22 mouse cellular contexts compared by ENCODE assay signal in the genomic region with DNA sequence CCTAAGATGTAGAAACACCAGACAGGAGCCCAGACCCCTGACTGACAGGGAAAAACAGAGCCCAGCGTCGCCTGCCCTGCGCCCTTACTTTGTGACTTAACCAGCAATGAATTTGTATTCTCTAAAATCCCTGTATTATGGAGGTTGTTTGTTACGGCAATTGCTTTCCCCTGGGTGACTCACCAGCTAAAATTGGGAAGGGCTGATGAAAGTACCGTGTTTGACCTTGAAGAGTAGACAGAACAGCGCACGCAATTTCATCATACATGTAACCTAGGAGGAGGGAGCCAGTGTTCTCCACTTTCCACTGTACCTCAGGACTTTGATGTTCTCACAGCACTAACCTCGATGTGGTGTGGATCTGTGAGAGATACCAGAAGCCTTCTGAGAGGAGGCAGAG. TPM values are rescaled to one million over a fixed set of nuclear protein-coding genes. Genes with fewer than 3 reads are reported as not detected.
DNase-seq lines count a peak whose midpoint lies in the region; ATAC-seq lines count a peak whose summit lies in the region.
"Had no signal": no experiment of that assay in that cellular context is flagged by ENCODE, and none has a peak within 500 bp of the region (broad histone marks: within the 10 kb centered on the region; RNA-seq: fewer than 3 reads in every experiment).

No protein-coding gene starts in this region.

- no peak overlapping the region for H3K4me2 ChIP-seq in liver, embryonic 13.5 days
- H3K4me2 ChIP-seq in stomach, embryonic 16.5 days (ENCODE audit: low read depth, low read length): no peak overlapping the region
- H3K4me2 ChIP-seq: embryonic facial prominence, embryonic 12.5 days; heart, embryonic 12.5 days; midbrain, embryonic 12.5 days; neural tube, embryonic 12.5 days had no signal

- ATAC-seq in liver, embryonic 13.5 days (ENCODE audit: low read depth): no peak
- no peak for ATAC-seq in stomach, embryonic 16.5 days (ENCODE audit: insufficient read depth, low FRiP score)
- ATAC-seq: forebrain, postnatal 0 days had no signal

- H3K4me3 ChIP-seq in liver, embryonic 13.5 days (replicated peaks): no peak overlapping the region
- no peak overlapping the region for H3K4me3 ChIP-seq in stomach, embryonic 16.5 days (replicated peaks; ENCODE audit: low read length)
- H3K4me3 ChIP-seq: embryonic facial prominence, embryonic 12.5 days; heart, embryonic 12.5 days; midbrain, embryonic 12.5 days; neural tube, embryonic 12.5 days had no signal

- H3K27ac ChIP-seq in liver, embryonic 13.5 days: peak overlapping the region; percentile 34; the same call in 1 of the 2 replicates
- peak overlapping the region; percentile 20; the same call in 1 of the 2 replicates for H3K27ac ChIP-seq in stomach, embryonic 16.5 days (ENCODE audit: low read length)
- H3K27ac ChIP-seq: embryonic facial prominence, embryonic 12.5 days; midbrain, embryonic 12.5 days; neural tube, embryonic 12.5 days had no signal

- no peak overlapping the region for H3K9ac ChIP-seq in liver, embryonic 13.5 days
- H3K9ac ChIP-seq in stomach, embryonic 16.5 days (ENCODE audit: low read length): no peak overlapping the region
- H3K9ac ChIP-seq: embryonic facial prominence, embryonic 12.5 days; forebrain, postnatal 0 days; heart, embryonic 12.5 days; midbrain, embryonic 12.5 days; neural tube, embryonic 12.5 days had no signal

- 85% methylated on average over 8 of the region's 8 CpGs for WGBS in liver, embryonic 13.5 days (ENCODE audit: insufficient replicate concordance)
- 73% methylated on average over 8 of the region's 8 CpGs for WGBS in stomach, embryonic 16.5 days

- H3K9me3 ChIP-seq in liver, embryonic 13.5 days (replicated peaks): no peaks in the 10 kb centered on the region
- H3K9me3 ChIP-seq in stomach, embryonic 16.5 days (replicated peaks; ENCODE audit: control insufficient read depth, low read length): no peaks in the 10 kb centered on the region
- H3K9me3 ChIP-seq: embryonic facial prominence, embryonic 12.5 days; heart, embryonic 12.5 days; midbrain, embryonic 12.5 days; neural tube, embryonic 12.5 days had no signal

- peaks cover 29% of the 10 kb centered on the region for H3K36me3 ChIP-seq in liver, embryonic 13.5 days
- no peaks in the 10 kb centered on the region for H3K36me3 ChIP-seq in stomach, embryonic 16.5 days (ENCODE audit: control insufficient read depth, insufficient read depth, low read length)
- H3K36me3 ChIP-seq: embryonic facial prominence, embryonic 12.5 days; heart, embryonic 12.5 days; midbrain, embryonic 12.5 days; neural tube, embryonic 12.5 days had no signal

- DNase-seq in liver, embryonic 13.5 days: no peak
- DNase-seq in liver: no peak
- DNase-seq in 416B (ENCODE audit: low read depth): peak; percentile 64
- DNase-seq in R1 (ENCODE audit: low read depth, low spot score): peak; percentile 21
- no peak for DNase-seq in left cerebral cortex, postnatal 25 days (ENCODE audit: low spot score in 2 of 2)
- no peak for DNase-seq in thymus, postnatal 25 days
- DNase-seq: cerebellum, adult 2 months; cerebellum, postnatal 25 days; forebrain, postnatal 0 days; gastrocnemius, postnatal 14 days; heart, adult 11 months; heart, postnatal 14 days; kidney, adult 18-20 months; layer of hippocampus, adult 9-11 months; lung, adult 2 months; lung, postnatal 14 days; thymus, adult 18-20 months had no signal

- no peaks in the 10 kb centered on the region for H3K27me3 ChIP-seq in liver, embryonic 13.5 days
- no peaks in the 10 kb centered on the region for H3K27me3 ChIP-seq in stomach, embryonic 16.5 days (ENCODE audit: control insufficient read depth, insufficient read depth, low read length)
- H3K27me3 ChIP-seq: embryonic facial prominence, embryonic 12.5 days; heart, embryonic 12.5 days; neural tube, embryonic 12.5 days had no signal

- peaks cover 71% of the 10 kb centered on the region for H3K4me1 ChIP-seq in liver, embryonic 13.5 days (replicated peaks)
- 0 out of 2 replicates have a peak, but pooled peaks cover 3% of the 10 kb centered on the region for H3K4me1 ChIP-seq in stomach, embryonic 16.5 days (ENCODE audit: control insufficient read depth, insufficient read depth, low read length)

- intact Hi-C loops in left cerebral cortex, postnatal 25 days (cut with DNase I): no loop called here

RNA-seq across cellular contexts. Expression of gene Fam234b, which starts 4.8 kb away (rescaled TPM):
- polyA plus RNA-seq in liver, embryonic 13.5 days (2015; fragmentation: Nextera tagmentation; extraction: Ambion mirVana): 30.1 and 43.5 TPM in 2 replicates
- 29.1 and 33.3 TPM in 2 replicates for polyA plus RNA-seq in stomach, embryonic 16.5 days (2015; fragmentation: Nextera tagmentation; extraction: Ambion mirVana)
- total RNA-seq in left cerebral cortex, postnatal 25 days (2021): 100 to 1,000 TPM; 143 to 147 TPM

RNA-seq across cellular contexts. Expression of gene Hebp1, which starts 4.8 kb away (rescaled TPM):
- 129 and 141 TPM in 2 replicates for polyA plus RNA-seq in liver, embryonic 13.5 days (2015; fragmentation: Nextera tagmentation; extraction: Ambion mirVana)
- 37.4 and 37.7 TPM in 2 replicates for polyA plus RNA-seq in stomach, embryonic 16.5 days (2015; fragmentation: Nextera tagmentation; extraction: Ambion mirVana)
- total RNA-seq in left cerebral cortex, postnatal 25 days (2021): 10 to 100 TPM; 42.6 to 43.9 TPM

Comparison
In these comparisons a context has a peak if more than half of its experiments do, and no peak if none do; other contexts are left out.
1. DNase-seq: peak in 416B (single experiment) and R1 (single experiment); none in liver, embryonic 13.5 days (single experiment), liver (single experiment), left cerebral cortex, postnatal 25 days (0 of 2) and thymus, postnatal 25 days (single experiment).